Mouse (Mus musculus): ENCODE data around the gene Dppa5a.
"Not testable (repeated sequence)": the region's sequence is repeated elsewhere in the genome, so short reads cannot be mapped to it uniquely, and the experiment has no call there.

Dppa5a gene

GRCm38 (mm10) chr9:78363374-78363773 lies 4.6 kb downstream of the Dppa5a start:
- no peak for DNase-seq

GRCm38 (mm10) chr9:78360484-78360872 lies 7.5 kb downstream of the Dppa5a start:
- DNase-seq: no peak

GRCm38 (mm10) chr9:78359750-78360483 lies 8.1 kb downstream of the Dppa5a start:
- no peak for DNase-seq

- DNase-seq: peak; percentile 68 to 71
Measured at GRCm38 (mm10) chr9:78358053-78358452, 9.9 kb downstream of the Dppa5a start.

- no peak for DNase-seq
Measured at GRCm38 (mm10) chr9:78355611-78356010, 12.4 kb downstream of the Dppa5a start, which contains the start of gene Gsta2. Gene Gsta2, minus strand, starts transcription at chr9:78355788.

GRCm38 (mm10) chr9:78354665-78355578 lies 13.1 kb downstream of the Dppa5a start:
- no peak for DNase-seq

- no peak for DNase-seq
Measured at GRCm38 (mm10) chr9:78351504-78352220, 16.3 kb downstream of the Dppa5a start.

- not testable (repeated sequence) for DNase-seq
Measured at GRCm38 (mm10) chr9:78350007-78350406, 18.0 kb downstream of the Dppa5a start.

- not testable (repeated sequence) for DNase-seq
Measured at GRCm38 (mm10) chr9:78349141-78349540, 18.8 kb downstream of the Dppa5a start.

- DNase-seq: not testable (repeated sequence)
Measured at GRCm38 (mm10) chr9:78348206-78349004, 19.6 kb downstream of the Dppa5a start.

- no peak for DNase-seq
Measured at GRCm38 (mm10) chr9:78347004-78347403, 21.0 kb downstream of the Dppa5a start.

- DNase-seq: not testable (repeated sequence)
Measured at GRCm38 (mm10) chr9:78345235-78345634, 22.7 kb downstream of the Dppa5a start.

- DNase-seq: not testable (repeated sequence)
Measured at GRCm38 (mm10) chr9:78343055-78343454, 24.9 kb downstream of the Dppa5a start.

- DNase-seq: not testable (repeated sequence)
Measured at GRCm38 (mm10) chr9:78342494-78342893, 25.5 kb downstream of the Dppa5a start.

GRCm38 (mm10) chr9:78340324-78340723 lies 27.7 kb downstream of the Dppa5a start:
- peak; percentile 65 to 69 for DNase-seq

GRCm38 (mm10) chr9:78337050-78337449 lies 30.9 kb downstream of the Dppa5a start:
- DNase-seq: not testable (repeated sequence)

- DNase-seq: not testable (repeated sequence)
Measured at GRCm38 (mm10) chr9:78327289-78327688, 40.7 kb downstream of the Dppa5a start, which contains the start of gene Omt2b. Gene Omt2b, plus strand, starts transcription at chr9:78327589.

GRCm38 (mm10) chr9:78319499-78319898 lies 48.5 kb downstream of the Dppa5a start:
- DNase-seq: no peak
